Mouse (Mus musculus) T-helper 1 cell (primary cell): Measurements from ENCODE around the gene Efcab12.
"Not testable (repeated sequence)": the region's sequence is repeated elsewhere in the genome, so short reads cannot be mapped to it uniquely, and the experiment has no call there.

Experiments used
- in situ Hi-C: fragments of 300-600 bp; cut with MboI, MseI; formaldehyde crosslinking; loops from one replicate; pipeline ENCODE4 v1.15.1; 2025; ENCODE audit warnings: high pct_unique_total_duplicates

Gene Efcab12

DNA sequence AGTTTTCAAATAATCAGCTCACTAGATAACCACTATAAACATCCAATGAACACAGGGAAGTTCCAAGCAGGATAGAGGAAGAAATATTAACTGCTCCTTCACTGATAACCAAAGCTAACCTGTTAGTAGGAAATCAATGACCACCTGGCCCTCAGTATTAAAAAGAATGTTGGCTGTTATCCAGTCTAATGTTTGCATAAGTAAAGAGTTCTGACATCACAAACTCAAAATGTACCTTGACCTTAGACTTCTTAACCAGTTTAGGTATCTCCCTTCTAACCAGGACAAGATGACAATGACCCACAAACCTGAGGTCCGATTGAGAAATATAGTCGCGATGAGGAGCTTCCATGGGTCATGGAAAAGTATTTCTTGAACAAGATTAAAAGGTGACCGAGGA is 6.8 kb upstream of the Efcab12 start:
- in situ Hi-C loops: no loop called here

DNA sequence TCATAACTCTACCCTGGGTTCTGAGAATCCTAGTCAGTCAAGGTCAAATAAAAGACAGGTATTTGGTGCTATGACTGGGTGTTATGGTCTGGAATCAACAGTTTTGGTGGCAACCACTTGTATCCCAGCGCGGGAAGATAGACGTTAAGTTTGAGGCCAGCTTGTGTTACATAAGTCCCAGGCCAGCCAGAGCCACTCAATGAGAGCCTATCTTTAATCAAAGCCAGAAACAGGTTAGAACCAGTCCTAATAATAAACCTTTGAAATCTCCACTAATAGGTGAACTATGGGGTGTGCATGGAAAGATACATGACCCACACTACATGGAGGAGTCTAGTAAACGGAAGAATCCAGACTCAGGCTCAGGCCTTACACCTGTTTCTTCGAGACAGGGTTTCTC is 533 bp upstream of the Efcab12 start:
- in situ Hi-C loops: no loop called here

DNA sequence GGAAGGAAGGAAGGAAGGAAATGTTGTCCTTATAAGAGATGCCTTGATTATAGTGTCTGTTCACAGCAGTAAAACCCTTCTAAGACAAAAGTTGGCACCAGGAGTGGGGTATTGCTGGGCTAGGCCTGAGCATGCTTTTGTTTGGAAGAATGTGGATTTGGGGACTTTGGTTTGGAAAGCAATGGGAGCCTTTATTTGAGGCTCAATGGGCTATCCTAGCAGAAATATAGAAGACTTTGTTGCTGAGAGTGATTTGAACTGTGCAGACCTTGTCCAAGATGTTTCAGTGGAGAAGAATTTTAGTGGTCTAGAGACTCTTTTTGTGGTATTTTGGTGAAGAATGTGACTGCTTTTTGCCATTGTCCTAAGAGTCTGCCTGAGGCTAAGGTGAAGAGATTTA is 4.4 kb downstream of the Efcab12 start:
- in situ Hi-C loops: no loop called here

DNA sequence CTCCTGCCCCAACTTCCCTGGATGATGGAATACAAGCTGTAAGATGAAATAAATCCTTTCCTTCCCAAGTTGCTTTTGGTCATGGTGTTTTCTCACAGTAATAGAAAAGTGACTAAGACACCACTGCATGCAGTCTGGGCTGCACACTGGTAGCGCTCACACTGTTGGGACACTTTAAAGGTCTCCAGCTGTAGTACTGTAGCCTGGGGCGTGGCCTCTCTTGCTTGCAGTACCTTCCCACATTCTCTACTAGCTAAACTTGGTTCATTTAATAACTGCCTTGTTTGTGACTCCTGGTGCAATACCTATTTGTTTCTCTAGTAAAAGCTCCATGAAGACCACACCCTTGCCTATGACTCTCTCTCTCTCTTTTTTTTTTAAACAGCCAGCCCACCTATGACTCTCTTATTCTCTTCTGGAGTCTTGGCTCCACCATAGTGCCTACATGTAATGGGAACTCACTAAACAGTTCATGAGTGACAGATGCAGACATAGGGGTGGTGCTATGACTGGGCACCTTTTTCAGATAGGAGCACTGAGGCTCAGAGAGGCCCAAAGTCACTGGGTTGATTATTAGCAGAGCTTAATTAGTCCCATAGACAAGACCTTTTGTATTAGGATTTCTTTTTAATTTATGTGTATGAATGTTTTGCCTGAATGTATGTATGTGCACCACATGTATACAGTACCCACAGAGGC is 5.9 kb downstream of the Efcab12 start:
- in situ Hi-C loops: no loop called here

DNA sequence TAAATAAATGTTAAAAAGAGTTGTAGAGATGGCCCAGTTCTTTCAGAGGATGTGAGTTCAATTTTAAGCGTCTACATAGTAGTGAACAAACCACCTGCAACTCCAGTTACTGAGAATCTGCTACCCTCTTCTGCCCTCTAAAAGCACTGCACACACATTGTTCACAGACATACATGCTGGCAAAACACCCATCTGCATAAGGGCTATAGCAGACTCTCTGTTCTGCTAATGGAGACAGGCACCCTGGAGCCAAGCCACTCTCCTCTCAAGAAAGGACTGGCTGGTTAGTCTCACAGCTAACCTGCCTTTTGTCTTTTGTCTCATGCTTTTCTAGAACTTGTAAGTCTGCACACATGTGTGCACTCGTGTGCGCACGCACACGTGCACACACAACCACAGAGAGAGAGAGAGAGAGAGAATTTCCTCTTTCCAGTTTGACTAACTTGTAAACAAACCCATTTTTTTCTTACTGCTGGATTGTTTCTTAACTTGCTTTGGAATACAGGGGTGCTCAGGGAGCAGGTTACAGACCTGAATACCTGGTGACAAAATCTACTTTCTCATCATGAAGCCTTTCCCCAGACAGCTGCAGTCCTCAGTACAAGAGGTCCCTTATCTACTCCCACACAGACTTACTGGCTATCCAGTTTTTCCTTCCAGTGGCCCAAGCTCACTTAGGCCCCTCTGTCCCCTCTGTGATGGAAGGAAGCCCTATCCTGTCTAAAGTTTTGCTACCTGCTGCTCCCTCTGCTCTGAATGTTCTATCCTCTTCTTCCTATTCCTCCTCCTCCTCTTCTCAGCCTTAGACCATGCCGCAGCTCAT is 7.2 kb downstream of the Efcab12 start:
- in situ Hi-C loops: no loop called here

DNA sequence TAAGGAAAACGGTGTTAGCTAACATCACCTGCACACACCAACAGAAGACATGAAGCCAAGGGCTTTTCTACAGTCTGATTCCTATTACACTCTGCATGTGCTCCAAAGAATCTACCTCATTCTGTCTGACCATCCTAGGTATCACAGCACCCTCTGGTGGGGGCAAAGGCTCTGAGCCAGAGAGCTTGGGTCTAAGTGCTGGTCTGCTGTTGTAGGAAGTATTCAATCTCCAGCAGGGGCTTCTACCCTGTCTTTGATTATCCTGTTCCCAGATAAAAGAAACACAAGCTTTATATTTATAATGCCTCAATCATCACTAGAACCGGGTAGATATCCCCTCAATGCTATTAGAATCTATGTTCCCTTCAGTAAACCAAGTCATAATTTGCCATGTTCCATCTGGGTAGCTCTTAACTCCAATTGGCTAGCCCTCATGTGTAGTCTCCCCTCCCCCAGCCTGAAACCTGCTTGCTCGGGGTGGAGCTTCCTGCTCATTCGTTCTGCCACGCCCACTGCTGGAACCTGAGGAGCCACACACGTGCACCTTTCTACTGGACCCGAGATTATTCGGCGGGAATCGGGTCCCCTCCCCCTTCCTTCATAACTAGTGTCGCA is 14.3 kb downstream of the Efcab12 start:
- in situ Hi-C loops: not testable (repeated sequence)

DNA sequence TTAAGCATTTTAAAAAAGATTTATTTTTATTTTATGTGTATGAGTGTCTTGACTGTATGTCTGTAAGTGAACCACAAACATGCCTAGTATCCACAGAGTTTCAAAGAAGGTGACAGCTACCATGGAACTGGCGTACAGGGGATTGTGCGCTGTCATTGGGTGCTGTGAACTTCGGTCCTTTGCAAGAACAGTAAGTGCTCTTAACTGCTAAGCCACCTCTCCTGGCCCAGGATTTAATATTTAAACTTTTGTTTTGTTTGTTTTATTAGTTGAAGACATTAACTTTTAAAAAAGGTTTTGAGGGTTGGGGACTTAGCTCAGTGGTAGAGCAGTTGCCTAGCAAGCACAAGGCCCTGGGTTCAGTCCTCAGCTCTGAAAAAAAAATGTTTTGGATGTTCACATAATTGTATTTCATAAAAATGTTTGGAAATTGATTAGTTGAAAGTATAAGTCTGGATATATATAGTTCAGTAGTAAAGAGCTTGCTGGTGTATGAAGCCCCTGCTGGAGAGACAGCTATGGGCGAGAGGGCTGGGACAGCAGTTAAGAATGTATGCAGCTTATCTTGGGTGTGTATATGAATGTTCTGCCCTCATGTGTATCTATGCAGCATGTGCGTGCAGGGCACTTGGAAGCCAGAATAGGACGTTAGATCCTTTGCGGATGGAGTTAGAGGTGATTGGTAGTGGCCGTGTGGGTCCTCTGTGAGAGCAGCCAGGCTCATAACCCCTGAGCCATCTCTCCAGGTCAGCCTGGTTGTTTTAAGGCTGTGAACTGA is 16.8 kb downstream of the Efcab12 start:
- in situ Hi-C loops: no loop called here

DNA sequence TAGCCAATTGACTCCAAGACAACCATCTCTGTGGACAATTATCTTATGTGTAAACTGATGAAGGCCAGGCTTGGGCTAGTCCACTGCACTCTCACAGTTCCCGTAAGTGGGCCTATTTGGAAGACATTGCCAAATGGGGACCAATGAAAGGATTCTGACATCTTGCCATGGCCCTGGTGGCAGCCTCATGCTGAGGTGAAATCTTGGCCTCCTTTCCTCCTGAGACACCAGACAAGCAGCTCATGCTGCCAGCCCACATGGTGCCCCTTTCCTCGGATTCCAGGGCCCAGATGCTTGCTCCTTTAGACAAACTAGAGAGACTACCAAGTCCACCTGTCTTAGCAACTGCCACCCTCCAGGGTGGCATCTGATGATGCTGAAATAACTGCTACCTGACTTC is 20.1 kb downstream of the Efcab12 start:
- in situ Hi-C loops: no loop called here

DNA sequence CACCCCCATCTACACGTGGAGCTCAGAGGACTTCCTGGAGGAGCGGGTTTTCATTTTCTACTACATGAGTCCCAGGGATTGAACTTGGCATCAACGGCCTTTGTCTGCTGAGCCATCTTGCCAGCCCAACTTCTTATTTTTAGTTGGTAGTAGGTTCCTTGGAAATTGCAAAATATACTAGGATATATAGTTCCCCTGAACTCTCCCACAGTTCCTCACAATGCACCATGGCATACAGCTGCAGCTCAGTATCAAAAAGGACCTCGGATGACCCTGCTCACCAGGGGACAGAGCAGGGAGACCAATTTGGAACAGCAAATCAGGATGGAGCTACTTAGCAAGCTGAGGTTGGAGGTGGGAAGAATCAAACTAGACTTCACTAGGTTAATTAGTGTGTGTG is 23.2 kb downstream of the Efcab12 start:
- in situ Hi-C loops: no loop called here

DNA sequence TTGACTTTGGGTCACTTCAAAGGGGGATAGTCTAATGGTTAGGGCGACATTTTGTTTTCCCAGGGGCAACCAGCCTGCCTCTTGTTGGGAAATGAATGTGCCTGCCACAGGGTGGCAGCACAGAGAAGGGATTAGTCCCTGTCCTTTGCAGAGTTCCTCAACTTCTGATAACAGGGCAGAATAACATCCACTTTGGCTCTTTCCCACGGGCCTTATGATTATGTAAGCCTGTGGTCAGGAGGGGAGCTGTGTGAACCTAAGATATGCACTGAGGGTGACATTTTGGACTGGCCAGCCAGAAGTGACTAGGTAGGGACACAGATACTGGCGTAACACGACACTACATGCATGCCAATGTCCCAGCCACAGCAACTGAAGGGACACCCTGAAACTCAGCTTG is 24.1 kb downstream of the Efcab12 start:
- in situ Hi-C loops: no loop called here

DNA sequence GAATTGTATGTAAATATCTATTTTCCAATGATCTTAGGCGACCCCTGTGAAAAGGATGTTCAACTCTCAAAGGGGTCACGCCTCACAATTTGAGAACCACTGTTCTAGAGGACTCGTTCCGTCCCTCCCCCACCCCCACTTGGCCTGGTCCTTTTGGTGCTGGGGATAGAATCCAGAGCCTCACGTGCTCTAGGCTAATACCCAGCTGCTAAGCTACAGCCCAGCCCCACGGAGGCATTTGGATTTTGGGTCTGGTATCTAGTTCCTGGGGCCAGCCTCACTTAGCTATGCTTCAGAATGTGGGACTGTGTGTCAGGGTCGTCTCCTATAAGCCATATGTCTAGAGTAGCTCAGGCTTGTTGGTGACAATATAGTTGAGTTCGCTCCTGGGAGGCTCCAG is 26.6 kb downstream of the Efcab12 start:
- in situ Hi-C loops: no loop called here

DNA sequence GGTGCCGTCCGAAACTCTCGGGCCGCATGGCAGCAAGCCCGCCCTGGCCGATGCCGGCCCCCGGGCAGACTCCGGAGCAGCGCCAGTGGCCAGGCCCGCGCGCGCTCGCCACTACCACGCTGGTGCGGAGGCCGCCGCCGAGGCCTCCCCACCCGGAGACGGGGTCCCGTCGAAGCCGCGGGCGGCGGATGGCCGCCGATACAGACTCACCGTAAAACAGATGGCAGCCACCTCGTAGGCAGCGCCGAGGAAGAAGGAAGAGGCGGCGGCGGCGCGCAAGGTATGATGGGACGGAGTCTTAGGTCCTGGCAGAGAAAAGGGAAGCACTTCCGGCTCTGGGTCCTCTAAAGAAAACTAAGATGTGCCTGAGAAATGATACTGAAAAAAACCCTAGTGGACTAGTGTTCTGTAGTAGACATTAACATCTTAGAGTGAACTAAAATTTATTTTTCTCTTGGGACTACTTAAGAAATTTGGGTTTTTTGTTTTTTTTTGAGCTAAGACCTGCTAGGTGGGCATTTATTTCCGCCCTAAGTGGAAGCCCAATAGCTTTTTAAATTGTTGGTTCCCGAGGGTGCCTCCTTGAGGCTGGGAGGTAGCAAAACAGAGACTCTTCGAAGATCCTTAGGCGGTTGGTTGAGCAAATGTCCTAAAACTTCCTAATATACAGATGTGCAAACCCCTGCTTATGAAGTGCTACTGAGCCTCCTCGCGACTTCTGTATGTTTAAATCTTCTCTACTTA is 29.6 kb downstream of the Efcab12 start, which contains the start of gene Rpl32:
TSS of gene Rpl32 (minus strand) at position 260 of the 744 bp plus-strand sequence.
- in situ Hi-C loops: no loop called here

DNA sequence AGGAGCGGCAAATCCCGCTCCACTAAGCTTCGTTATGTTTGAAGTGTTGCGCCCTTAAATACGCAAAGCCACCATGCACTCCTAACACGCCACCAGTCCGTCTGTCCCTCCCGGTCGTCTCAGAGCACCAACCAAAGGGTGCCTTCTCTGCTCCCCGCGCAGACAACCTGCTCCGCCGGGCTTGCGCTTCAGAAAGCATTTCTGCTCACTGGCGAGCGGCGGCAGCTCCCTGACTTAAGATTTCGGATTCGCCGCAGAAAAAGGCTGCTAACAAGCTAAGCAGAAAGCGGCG is 30.1 kb downstream of the Efcab12 start:
- in situ Hi-C loops: no loop called here

DNA sequence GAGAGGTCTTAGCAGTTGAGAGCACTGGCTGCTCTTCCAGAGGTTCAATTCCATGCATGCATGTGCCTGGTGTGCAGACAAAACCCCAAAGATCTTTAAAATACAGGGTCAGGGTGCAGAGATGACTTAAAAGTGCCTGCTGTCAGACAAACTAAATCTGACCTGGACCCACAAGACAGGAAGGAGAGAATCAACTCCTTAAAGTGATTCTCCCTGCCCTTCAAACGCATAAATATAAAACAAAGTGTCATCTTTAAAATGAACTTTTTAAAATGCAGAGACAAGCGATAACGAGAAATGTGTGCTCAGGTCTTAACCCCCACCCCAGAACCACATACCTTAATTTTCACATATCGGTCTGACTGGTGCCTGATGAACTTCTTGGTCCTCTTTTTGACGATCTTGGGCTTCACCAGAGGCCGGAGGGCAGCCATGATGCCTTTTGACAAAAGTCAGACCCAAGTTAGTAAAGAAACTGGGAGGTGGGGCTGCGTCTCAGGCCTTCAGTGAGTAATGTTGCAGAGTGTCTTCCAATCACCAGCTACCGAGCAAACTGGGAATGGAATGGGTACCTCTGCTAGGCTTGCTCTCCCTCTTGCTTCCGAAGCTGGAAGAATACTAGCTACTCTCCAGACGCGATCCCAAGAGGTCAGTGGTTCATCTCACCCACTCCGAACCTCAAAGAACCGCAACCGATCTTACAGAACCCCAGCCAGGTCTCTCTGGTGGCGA is 30.6 kb downstream of the Efcab12 start:
- in situ Hi-C loops: no loop called here

DNA sequence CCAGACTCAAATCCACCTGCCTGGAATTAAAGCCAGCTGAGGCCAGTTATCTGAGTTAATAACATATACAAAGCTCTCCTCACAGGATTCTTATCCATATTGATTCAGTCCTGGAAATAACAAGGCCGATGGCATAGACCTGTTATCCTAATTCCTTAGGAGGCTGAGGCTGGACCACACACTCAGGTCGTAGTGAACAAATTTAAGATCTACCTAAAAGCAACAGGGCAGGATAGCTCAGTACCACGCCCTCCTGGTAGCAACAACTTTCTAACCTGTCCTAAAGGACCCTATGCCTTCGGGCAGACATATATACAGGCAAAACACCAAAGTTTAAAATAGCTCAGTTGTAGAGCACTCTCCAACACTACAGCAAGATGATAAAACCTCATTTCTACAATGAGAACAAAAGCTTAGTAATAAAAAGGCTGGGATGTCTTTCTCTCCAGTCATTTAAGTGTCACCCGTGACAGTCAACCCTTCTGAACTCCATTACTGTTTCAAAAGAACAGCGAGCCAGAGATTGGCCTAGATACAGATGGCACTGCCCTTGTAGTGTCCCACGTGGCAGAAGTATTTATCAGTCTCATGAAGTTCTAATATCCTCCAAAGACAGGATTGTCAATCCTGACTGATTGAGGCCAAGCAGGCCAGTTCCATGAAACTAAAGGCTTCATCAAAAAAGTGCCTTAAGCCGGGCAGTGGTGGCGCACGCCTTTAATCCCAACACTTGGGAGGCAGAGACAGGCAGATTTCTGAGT is 33.6 kb downstream of the Efcab12 start:
- in situ Hi-C loops: no loop called here

DNA sequence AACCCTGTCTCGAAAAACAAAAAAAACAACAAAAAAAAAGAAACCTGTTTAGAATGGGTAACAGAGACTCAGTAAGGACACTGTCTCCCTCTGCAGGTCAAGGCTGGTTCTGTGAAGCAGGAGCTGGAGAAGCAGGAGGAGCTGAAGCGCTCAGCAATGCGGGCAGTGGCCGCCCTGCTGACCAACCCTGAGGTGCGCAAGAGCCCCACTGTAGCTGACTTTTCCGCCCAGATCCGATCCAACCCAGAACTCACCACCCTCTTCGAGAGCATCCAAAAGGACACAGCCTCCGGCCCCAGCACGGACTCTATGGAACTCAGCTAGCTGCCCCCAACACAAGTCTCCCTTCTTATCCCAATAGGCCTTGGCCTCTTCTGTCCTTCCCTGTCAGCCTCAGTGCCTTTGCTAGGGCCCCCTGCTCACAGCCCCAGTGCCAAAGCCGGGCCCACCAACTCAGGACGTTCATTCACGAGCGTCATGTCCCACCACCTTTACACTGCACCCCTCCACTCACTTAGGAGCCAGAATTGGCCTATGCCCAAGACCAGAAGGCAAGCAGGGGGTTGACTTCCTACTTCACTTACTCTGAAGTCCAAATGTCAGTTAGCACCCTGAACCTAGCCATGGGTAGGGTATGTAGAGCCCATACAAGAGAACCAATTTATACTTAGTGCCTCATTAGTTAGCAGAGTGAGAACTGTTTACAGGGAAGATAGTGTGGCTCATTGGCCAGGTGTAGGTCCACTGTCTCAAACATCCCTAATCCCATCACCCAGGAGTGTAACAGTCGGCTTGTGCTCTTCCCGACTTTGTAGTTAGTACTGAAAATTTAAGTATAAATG is 34.5 kb downstream of the Efcab12 start:
- in situ Hi-C loops: no loop called here

DNA sequence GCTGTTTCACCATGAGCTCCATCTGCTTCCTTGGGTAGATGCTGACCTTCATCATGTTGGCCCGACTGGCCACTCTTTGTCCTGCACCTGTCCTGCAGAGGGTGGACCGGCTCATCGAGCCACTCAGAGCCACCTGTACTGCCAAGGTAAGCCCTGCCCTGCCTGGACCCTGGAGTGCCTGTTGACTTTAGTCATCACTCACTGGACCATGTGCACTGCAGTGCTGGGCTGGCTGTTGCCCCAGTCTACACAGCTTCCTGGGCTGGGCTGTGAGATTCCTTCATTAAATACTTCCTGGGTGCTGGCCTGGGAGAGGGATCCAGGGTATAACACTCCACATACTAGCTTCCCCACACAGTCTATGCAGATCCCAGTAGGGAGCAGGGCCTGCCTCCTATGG is 36.4 kb downstream of the Efcab12 start:
- in situ Hi-C loops: no loop called here

DNA sequence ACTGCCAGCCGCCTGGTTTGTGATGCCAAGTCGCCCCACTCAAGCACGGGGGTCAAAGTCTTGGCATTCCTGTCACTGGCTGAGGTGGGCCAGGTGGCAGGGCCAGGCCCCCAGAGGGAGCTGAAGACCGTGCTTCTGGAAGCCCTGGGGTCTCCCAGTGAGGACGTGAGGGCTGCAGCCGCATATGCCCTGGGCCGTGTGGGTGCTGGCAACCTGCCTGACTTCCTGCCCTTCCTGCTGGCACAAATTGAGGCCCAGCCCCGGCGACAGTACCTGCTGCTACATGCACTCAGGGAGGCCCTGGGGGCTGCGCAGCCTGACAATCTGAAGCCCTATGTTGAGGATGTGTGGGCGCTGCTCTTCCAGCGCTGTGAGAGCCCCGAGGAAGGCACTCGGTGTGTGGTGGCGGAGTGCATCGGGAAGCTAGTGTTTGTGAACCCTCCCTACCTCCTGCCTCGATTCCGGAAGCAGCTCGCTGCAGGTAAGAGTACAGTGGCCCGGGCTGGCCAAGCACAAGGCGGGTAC is 45.5 kb downstream of the Efcab12 start:
- in situ Hi-C loops: no loop called here
